16 mouse cellular contexts compared by ENCODE assay signal in the genomic region with DNA sequence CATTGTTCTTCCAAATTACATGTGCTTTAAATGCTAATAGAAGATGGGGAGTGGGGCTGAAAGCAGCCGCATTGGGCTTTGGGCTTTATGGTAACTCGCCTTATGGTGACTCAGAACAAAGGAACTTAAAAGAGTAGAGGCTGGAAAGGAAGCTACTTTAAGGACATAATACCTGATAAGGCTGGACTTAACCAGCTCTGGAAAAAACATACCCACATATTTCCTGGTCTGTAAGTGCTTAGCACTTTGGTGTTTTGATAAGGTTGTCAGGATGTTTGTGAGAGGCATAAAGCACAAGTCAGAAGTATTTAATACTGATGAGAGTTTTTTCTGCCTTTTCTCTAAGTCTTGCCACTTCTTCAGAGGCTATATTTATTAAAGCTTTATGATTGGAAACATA.
DNase-seq lines count a peak whose midpoint lies in the region; ATAC-seq lines count a peak whose summit lies in the region.
"Had no signal": no experiment of that assay in that cellular context is flagged by ENCODE, and none has a peak within 500 bp of the region (broad histone marks: within the 10 kb centered on the region; RNA-seq: fewer than 3 reads in every experiment).

No protein-coding gene starts in this region.

- H3K27ac ChIP-seq in heart, embryonic 14.5 days (replicated peaks in 1 of 2; ENCODE audit: control insufficient read depth in 1 of 2, insufficient read depth in 1 of 2, low read depth in 2 of 2, low read length in 2 of 2) = peak overlapping the region; percentile 67 to 72
- 0 out of 2 replicates have a peak overlapping the region, but pooled peaks have one; percentile 1 for H3K27ac ChIP-seq in lung, embryonic 15.5 days
- 0 out of 2 replicates have a peak overlapping the region, but pooled peaks have one; percentile 27 for H3K27ac ChIP-seq in stomach, embryonic 16.5 days (ENCODE audit: low read length)
- H3K27ac ChIP-seq: left cerebral cortex, adult 2 months; limb, embryonic 10.5 days had no signal

- H3K4me2 ChIP-seq in heart, embryonic 14.5 days (ENCODE audit: low read length) = peak overlapping the region; percentile 16; the same call in 1 of the 2 replicates
- H3K4me2 ChIP-seq in lung, embryonic 15.5 days = no peak overlapping the region
- H3K4me2 ChIP-seq in stomach, embryonic 16.5 days (ENCODE audit: low read depth, low read length) = no peak overlapping the region

- H3K4me3 ChIP-seq in heart, embryonic 14.5 days (ENCODE audit: control insufficient read depth in 1 of 2, insufficient read depth in 1 of 2, low read depth in 1 of 2, low read length in 2 of 2) = no peak overlapping the region
- no peak overlapping the region for H3K4me3 ChIP-seq in lung, embryonic 15.5 days
- no peak overlapping the region for H3K4me3 ChIP-seq in stomach, embryonic 16.5 days (replicated peaks; ENCODE audit: low read length)
- H3K4me3 ChIP-seq: left cerebral cortex, adult 2 months; limb, embryonic 10.5 days had no signal

- peaks cover 22 to 61% of the 10 kb centered on the region in 2 experiments for H3K4me1 ChIP-seq in heart, embryonic 14.5 days (ENCODE audit: control insufficient read depth in 2 of 2, insufficient read depth in 2 of 2, low read length in 2 of 2)
- peaks cover 36% of the 10 kb centered on the region for H3K4me1 ChIP-seq in lung, embryonic 15.5 days
- peaks cover 14% of the 10 kb centered on the region; the same call in 1 of the 2 replicates for H3K4me1 ChIP-seq in stomach, embryonic 16.5 days (ENCODE audit: control insufficient read depth, insufficient read depth, low read length)

- no peaks in the 10 kb centered on the region for H3K9me3 ChIP-seq in heart, embryonic 14.5 days (ENCODE audit: control insufficient read depth, low read length)
- no peaks in the 10 kb centered on the region for H3K9me3 ChIP-seq in lung, embryonic 15.5 days
- H3K9me3 ChIP-seq in stomach, embryonic 16.5 days (replicated peaks; ENCODE audit: control insufficient read depth, low read length) = no peaks in the 10 kb centered on the region
- H3K9me3 ChIP-seq: G1E; limb, embryonic 10.5 days had no signal

- H3K9ac ChIP-seq in heart, embryonic 14.5 days (ENCODE audit: low read length) = 0 out of 2 replicates have a peak overlapping the region, but pooled peaks have one; percentile 25
- no peak overlapping the region for H3K9ac ChIP-seq in lung, embryonic 15.5 days
- no peak overlapping the region for H3K9ac ChIP-seq in stomach, embryonic 16.5 days (ENCODE audit: low read length)

- 4% methylated on average over 2 of the region's 2 CpGs for WGBS in heart, embryonic 14.5 days
- WGBS in lung, embryonic 15.5 days = 37% methylated on average over 2 of the region's 2 CpGs
- 55% methylated on average over 2 of the region's 2 CpGs for WGBS in stomach, embryonic 16.5 days

- peaks cover 48% of the 10 kb centered on the region for H3K36me3 ChIP-seq in heart, embryonic 14.5 days (ENCODE audit: control insufficient read depth, insufficient read depth, low read length)
- 0 out of 2 replicates have a peak, but pooled peaks cover 6% of the 10 kb centered on the region for H3K36me3 ChIP-seq in lung, embryonic 15.5 days
- H3K36me3 ChIP-seq in stomach, embryonic 16.5 days (ENCODE audit: control insufficient read depth, insufficient read depth, low read length) = no peaks in the 10 kb centered on the region; the same call in 1 of the 2 replicates
- H3K36me3 ChIP-seq: G1E had no signal

- DNase-seq in heart, adult 9 months (ENCODE audit: low spot score in 2 of 2) = no peak
- DNase-seq in lung, postnatal 14 days = no peak
- DNase-seq: adrenal gland, adult 2 months; cerebellum, postnatal 10 days; gastrocnemius, postnatal 10 days; kidney, adult 8-10 months; kidney, postnatal 25 days; thymus, postnatal 36 days had no signal

- no peaks in the 10 kb centered on the region for H3K27me3 ChIP-seq in heart, embryonic 14.5 days (ENCODE audit: control insufficient read depth, insufficient read depth, low read length)
- H3K27me3 ChIP-seq in lung, embryonic 15.5 days = no peaks in the 10 kb centered on the region
- no peaks in the 10 kb centered on the region for H3K27me3 ChIP-seq in stomach, embryonic 16.5 days (ENCODE audit: control insufficient read depth, insufficient read depth, low read length)

- peak; percentile 46; the same call in 1 of the 2 replicates for ATAC-seq in heart, embryonic 14.5 days (ENCODE audit: insufficient number of reproducible peaks, insufficient read depth, low FRiP score, low read depth)
- no peak for ATAC-seq in lung, embryonic 15.5 days (ENCODE audit: borderline replicate concordance, extremely low read depth, low FRiP score, low TSS enrichment)
- peak; percentile 25 for ATAC-seq in CD4-positive, CD25-positive, alpha-beta regulatory T cell, adult 4 months
- peak; percentile 33; the same call in 1 of the 2 replicates for ATAC-seq in stomach, embryonic 16.5 days (ENCODE audit: insufficient read depth, low FRiP score)
- ATAC-seq in granulocyte monocyte progenitor cell, adult 5-6 weeks (replicated peaks; ENCODE audit: poor library complexity, severe bottlenecking) = no peak

Comparison
In these comparisons a context has a peak if more than half of its experiments do, and no peak if none do; other contexts are left out.
1. ATAC-seq: peak in heart, embryonic 14.5 days (single experiment), CD4-positive, CD25-positive, alpha-beta regulatory T cell, adult 4 months (single experiment) and stomach, embryonic 16.5 days (single experiment); none in lung, embryonic 15.5 days (single experiment) and granulocyte monocyte progenitor cell, adult 5-6 weeks (single experiment).
2. H3K27ac ChIP-seq: peak in every context shown above with its lines; median percentile 70 in heart, embryonic 14.5 days; 27 in stomach, embryonic 16.5 days; 1 in lung, embryonic 15.5 days.